Mouse (Mus musculus) bone marrow, adult 2 months (tissue): ENCODE measurements around the gene Asb16. TPM values are rescaled to one million over a fixed set of nuclear protein-coding genes. Genes with fewer than 3 reads are reported as not detected.

ENCODE experiments used
- H3K27ac ChIP-seq: fragments of 200-500 bp; 2 replicates; pipeline ENCODE4 v1.5.1; 2012; ENCODE audit warnings: low read depth, mild to moderate bottlenecking, control low read depth, inconsistent platforms, low read length; ENCODE audit not compliant: control insufficient read depth, poor library complexity, insufficient read depth
- H3K4me1 ChIP-seq: fragments of 200-500 bp; 2 replicates; pipeline ENCODE4 v1.6.1; 2011; ENCODE audit warnings: low read length; ENCODE audit not compliant: control insufficient read depth, insufficient read depth
- H3K4me3 ChIP-seq: fragments of 200-500 bp; replicated peaks from 2 replicates; pipeline ENCODE3; 2011; ENCODE audit warnings: mild to moderate bottlenecking, low read depth, low read length, control low read depth; ENCODE audit not compliant: control insufficient read depth
- CTCF ChIP-seq: fragments of 200-500 bp; IDR thresholded peaks from 2 replicates; pipeline ENCODE4 v1.5.1; 2011; ENCODE audit warnings: low read length, control low read depth; ENCODE audit not compliant: control insufficient read depth, insufficient read depth
- POLR2A ChIP-seq: fragments of 200-500 bp; IDR thresholded peaks from 2 replicates; pipeline ENCODE4 v1.6.1; 2011; ENCODE audit warnings: low read depth, mild to moderate bottlenecking, control low read depth, low read length, borderline replicate concordance; ENCODE audit not compliant: control insufficient read depth
- WGBS: fragments of 180-500 bp; shearing (Covaris S2); methylation state at CpG from one replicate; pipeline ENCODE4 v1.1.7; 2018; 5-methylcytosine and 5-hydroxymethylcytosine counted together
- polyA plus RNA-seq: library from polyadenylated mRNA; stranded (reverse); fragments of >200 nt; gene quantifications from 2 replicates; pipeline ENCODE4 v1.2.4, GENCODE M21; 2011; ENCODE audit warnings: low replicate concordance; ENCODE audit not compliant: missing spikeins, insufficient read depth, insufficient read length

Gene Asb16
- polyA plus RNA-seq, 1 experiment = 0.52 TPM

DNA sequence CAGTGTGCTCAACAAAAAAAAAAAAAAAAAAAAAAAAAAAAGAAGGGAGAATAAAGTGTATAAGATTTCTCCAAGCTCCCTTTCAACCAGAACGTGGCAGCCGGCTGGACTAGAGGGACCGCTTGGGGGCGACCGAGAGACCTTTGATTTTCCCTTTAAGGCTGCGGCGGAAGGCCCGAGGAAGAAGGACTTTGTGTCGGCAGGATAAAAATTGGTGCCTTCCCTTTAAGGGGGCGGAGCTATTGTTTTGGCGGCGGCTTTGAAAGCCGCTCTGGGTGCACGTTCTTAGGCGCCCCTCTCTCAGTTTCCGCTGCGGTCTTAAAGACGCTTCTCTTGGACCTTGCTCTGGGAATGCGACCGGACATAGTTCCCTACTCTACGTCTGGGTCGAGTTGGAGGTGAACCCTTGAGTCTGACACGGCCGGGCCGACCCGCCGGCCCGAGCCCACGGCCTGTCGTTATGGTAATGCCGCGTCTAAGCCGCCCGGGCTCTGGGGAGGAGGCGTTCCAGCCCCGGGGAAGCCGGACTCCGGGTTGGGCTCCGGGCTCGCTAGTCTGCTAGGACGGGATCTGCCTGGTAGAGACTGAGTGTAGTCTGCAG is 19.8 kb upstream of the Asb16 start, which contains the start of gene BC030867:
Gene BC030867, plus strand, starts transcription at position 253 of the 601 bp plus-strand sequence.
- H3K27ac ChIP-seq = peak within 1 kb of the TSS; percentile 9; the same call in 1 of the 2 replicates
- H3K4me1 ChIP-seq = no peaks in the 10 kb centered on the region
- WGBS = under 1% methylated on average over 41 of the region's 41 CpGs
- peak within 1 kb of the TSS; percentile 84 for H3K4me3 ChIP-seq
- peak; percentile 77 for TF ChIP-seq CTCF
- TF ChIP-seq POLR2A = no peak

DNA sequence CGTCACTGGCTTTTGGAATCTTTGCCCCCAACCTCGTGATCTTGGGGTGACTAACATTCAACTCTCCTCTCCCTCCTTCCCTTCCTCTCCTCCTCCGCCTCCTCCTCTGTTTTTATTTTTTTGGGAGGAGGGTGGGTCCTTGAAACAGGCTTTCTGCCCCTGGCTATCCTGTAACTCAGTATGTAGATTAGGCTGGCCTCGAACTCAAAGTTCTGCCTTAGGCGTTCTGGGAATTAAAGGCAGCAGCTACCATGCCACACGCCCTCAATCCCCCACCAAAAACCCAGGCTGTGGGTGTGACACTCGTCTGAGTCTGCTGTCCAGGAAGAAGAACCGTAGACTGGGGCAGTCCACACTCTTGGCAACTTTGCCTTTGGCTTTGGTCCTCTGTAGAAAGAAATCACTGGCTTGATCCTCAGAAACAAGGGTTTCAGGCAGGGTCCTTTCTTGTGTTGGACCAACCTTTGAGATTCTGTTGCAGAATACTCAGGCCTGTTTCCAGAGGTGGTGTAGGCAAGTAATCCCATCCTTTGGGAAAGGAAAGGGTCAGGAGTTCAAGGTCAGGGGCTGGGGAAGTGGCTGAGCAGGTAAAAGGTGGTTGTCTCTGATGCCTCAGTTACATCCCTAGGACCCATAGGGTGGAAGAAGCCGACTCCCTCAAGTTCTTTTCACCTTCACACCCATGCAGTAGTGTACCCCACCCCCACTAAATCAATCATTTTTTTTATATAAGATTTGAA is 19.0 kb upstream of the Asb16 start:
- Histone ChIP-seq H3K27ac (no peak overlapping the region), H3K4me1 (no peaks in the 10 kb centered on the region), H3K4me3 (peak overlapping the region; percentile 84)
- TF ChIP-seq POLR2A = no peak
- TF ChIP-seq CTCF = no peak
- 13% methylated on average over 9 of the region's 9 CpGs for WGBS

DNA sequence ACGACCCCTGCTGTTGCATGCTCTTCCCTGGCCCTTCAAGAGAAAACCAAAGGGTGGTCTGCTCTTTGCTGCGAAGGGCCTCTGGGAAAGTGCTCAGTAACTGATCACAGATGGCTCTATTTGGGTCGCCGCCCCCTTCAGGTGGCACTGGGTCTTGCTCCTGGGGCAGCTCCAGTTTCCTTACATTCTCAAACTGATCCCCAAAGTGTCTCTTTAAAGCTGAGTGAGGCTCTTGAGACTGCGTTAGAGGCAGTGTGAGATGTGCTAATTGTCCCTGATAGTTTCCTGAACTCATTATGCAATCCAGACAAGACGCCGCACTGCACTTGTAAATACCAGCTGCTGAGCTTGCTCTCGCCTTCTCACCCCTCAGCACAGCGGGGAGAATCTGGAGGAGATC is 11.0 kb upstream of the Asb16 start:
- Histone ChIP-seq H3K27ac (no peak overlapping the region), H3K4me3 (no peak overlapping the region), H3K4me1 (no peaks in the 10 kb centered on the region)
- TF ChIP-seq CTCF = peak; percentile 30; the same call in 1 of the 2 replicates
- TF ChIP-seq POLR2A = no peak
- WGBS = 56% methylated on average over 9 of the region's 9 CpGs

DNA sequence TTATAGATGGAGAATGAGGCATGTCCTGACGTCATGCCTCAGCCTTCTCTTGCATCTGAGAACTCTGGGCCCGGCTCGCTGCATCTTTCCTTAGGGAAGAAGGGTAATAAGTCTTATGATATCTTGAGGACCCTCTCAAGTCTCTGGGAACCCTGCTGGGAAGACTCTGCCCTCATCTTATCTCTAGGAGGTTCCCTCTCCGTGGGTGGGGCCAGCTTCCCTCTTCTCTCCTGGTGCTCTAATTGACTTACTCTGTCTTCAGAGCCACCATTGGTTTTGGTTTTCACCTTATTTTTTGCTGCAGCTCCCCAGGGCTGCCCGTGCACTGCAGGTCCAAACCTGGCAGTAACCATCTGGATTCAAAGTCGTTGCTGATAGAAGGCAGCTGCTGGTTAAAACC is 10.4 kb upstream of the Asb16 start:
- H3K4me3 ChIP-seq = no peak overlapping the region
- TF ChIP-seq CTCF (no peak), POLR2A (no peak)
- WGBS = 86% methylated on average over 6 of the region's 6 CpGs

DNA sequence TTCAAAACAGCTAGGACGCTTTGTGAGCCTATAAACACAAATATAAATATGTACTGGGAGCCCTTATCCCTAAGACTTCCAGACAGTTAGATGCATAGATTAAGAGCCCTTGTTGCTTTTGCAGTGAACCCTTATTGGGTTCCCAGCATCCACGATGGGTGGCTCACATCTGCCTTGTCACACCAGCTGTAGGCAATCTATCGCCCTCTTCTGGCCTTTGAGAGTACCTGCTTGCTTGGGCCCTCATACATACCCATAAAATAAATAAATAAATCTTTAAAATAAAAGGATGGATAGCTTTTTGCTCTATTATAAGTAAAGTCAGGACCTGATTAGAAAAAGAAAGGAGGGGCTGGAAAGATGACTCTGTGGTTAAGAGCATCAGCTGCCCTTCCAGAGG is 10.0 kb upstream of the Asb16 start:
- H3K4me1 ChIP-seq = no peaks in the 10 kb centered on the region
- TF ChIP-seq CTCF (peak; percentile 41; the same call in 1 of the 2 replicates), POLR2A (no peak)
- no peak overlapping the region for H3K4me3 ChIP-seq
- H3K27ac ChIP-seq = no peak overlapping the region
- WGBS = 83% methylated on average over 3 of the region's 3 CpGs

More for the DNA sequence above, 10.4 kb upstream of the Asb16 start:
- Histone ChIP-seq H3K27ac (no peak overlapping the region), H3K4me1 (no peaks in the 10 kb centered on the region)

DNA sequence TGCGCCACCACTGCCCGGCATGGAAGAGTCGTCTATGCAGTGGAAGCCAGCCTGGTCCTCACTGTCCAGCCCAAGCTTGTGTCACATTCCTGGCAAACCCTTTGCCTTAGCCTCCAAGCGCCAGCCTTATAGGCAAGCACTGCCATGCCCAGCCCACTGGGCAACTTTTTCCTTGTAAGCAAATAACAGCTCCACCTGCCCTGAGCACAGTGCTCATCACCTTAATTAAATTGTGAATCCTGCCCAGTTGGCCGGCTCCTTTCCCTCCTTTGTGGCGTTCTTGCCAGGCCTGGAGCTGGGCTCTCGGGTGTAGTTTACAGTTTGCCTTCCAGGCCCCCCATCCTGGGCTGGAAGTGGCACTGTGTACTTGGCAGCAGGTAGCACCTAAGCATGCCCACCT is 5.3 kb upstream of the Asb16 start:
- TF ChIP-seq POLR2A (no peak), CTCF (no peak)
- 91% methylated on average over 7 of the region's 7 CpGs for WGBS

DNA sequence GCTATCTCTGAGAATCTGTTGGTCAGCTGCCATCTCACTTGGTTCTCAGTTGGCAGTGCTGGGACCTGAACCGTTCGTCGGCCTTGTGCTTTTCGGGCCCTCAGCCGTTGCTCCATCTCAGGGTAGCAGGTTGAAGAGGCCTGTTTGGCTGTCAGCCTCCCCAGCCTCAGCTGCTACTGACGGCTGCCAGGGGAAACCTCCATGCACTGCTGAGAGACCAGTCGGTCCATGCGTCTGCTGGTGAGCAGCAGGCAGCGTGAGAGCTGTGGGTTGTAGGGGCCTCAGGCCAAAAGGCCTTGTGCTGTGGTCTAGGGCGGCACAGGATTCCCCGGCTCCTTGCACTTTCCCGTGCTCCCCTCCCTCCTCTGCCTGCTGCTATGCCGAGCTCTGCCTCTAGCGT is 2.7 kb upstream of the Asb16 start:
- Histone ChIP-seq H3K4me3 (no peak overlapping the region), H3K4me1 (no peaks in the 10 kb centered on the region), H3K27ac (no peak overlapping the region)
- TF ChIP-seq CTCF (no peak), POLR2A (no peak)
- WGBS = 87% methylated on average over 14 of the region's 14 CpGs

More for the DNA sequence above, 5.3 kb upstream of the Asb16 start:
- Histone ChIP-seq H3K4me1 (no peaks in the 10 kb centered on the region), H3K27ac (no peak overlapping the region), H3K4me3 (no peak overlapping the region)

DNA sequence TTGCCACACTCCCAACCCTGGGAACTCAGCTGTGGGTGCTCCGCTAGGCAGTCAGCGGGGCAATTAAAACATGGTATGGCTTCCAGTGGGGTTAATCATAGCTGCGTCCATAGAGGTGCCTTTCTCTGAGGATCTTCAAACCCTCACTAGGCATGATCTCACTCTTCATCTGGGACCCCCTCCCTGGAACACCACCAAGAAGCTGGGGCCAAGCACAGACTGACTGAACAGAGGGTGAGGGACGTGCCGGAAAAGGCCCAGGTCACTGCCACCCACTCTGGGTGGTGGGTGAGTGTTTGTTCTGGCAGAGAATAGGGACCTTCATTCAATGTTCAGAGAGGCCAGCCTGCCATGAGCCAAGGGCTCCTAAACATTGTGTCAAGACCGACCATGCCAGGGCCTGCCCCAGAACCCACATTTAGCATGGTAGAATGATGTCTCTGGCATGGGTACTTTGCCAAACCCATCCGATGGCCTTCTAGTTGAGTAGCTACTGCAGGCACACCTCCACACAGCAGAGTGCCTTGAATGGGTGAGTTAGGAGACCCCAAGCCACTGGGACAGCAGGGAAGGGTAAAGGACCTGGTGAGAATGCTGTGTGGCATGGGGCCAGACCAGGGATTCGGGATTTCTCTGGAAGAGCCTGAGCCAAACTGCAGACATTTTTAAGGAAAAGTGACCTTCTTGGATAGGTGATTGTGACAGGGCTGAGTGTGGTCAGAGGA is 1.8 kb upstream of the Asb16 start:
- TF ChIP-seq CTCF (no peak), POLR2A (no peak)
- WGBS = 86% methylated on average over 8 of the region's 8 CpGs
- Histone ChIP-seq H3K4me1 (no peaks in the 10 kb centered on the region), H3K4me3 (no peak overlapping the region), H3K27ac (no peak overlapping the region)
